Mouse (Mus musculus): ENCODE results near the gene Eif5.

GRCm38 (mm10) chr12:111497076-111497475 lies 40.7 kb upstream of the Eif5 start:
- TF ChIP-seq CTCF (IDR thresholded peaks at IDR 0.05; ENCODE audit: low read depth) (peak; percentile 65), EP300 (IDR thresholded peaks at IDR 0.05; ENCODE audit: low read depth) (no peak)
